Mouse (Mus musculus) embryonic fibroblast, embryonic 13.5 days (primary cell): ENCODE measurements around the gene Calu.

Source experiments
- CTCF ChIP-seq: IDR thresholded peaks from 2 replicates; pipeline ENCODE4 v1.5.1; 2011; ENCODE audit warnings: mild to moderate bottlenecking, control low read depth, low read length, moderate library complexity, borderline replicate concordance; ENCODE audit not compliant: insufficient read depth
- POLR2A ChIP-seq: IDR thresholded peaks from 2 replicates; pipeline ENCODE4 v1.6.1; 2011; ENCODE audit warnings: low read depth, mild to moderate bottlenecking, control low read depth, low read length, moderate library complexity

- TF ChIP-seq CTCF (no peak), POLR2A (no peak)
These were observed 54.9 kb downstream of the Calu start for GRCm38 (mm10) chr6:29402693-29403342.
